Mouse (Mus musculus) spleen, postnatal 36 days (tissue): ENCODE data around the gene Vps11.
"Not testable (repeated sequence)": the region's sequence is repeated elsewhere in the genome, so short reads cannot be mapped to it uniquely, and the experiment has no call there.

Source experiments
- DNase-seq, 2 experiments: peaks; one replicate each; pipeline ENCODE4 v3.0.0; 2022; ENCODE audit warnings: low spot score in 2 of 2, mixed read lengths in 1 of 2

Vps11 gene

DNA sequence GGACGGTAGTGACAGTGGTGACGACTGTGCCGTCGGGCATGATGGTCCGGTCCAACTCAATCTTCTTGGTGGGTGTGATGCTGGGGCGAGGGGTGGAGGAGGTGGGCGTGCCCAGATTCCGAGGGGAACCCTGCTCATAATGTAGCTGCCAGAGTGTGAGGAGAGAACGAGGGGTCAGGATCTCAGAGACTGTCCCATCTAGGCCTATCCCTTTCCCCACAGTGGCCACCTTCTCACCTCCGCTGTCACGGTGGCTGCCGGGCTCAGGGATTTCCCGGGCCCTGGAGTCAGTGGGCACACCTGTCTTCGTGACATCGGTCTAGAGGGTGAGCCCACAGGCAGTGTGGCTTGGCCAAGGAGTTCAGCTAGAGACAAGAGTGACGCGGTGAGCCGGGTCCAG, 46.6 kb downstream of the Vps11 start:
- no peak for DNase-seq

DNA sequence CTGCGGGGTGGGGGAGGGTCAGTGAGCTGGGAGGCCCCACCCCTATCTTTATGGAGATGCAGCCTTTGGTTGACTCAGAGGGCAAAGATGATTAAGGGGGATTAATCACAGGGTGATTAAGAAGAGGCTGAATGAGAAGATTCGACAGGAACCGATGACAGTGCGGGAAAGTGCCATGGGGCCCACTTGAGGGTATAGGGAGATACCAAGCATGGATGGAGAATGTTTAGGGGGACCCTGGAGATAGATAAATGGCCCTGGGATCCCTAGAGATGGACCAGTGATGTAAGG, 47.3 kb downstream of the Vps11 start:
- DNase-seq = no peak

DNA sequence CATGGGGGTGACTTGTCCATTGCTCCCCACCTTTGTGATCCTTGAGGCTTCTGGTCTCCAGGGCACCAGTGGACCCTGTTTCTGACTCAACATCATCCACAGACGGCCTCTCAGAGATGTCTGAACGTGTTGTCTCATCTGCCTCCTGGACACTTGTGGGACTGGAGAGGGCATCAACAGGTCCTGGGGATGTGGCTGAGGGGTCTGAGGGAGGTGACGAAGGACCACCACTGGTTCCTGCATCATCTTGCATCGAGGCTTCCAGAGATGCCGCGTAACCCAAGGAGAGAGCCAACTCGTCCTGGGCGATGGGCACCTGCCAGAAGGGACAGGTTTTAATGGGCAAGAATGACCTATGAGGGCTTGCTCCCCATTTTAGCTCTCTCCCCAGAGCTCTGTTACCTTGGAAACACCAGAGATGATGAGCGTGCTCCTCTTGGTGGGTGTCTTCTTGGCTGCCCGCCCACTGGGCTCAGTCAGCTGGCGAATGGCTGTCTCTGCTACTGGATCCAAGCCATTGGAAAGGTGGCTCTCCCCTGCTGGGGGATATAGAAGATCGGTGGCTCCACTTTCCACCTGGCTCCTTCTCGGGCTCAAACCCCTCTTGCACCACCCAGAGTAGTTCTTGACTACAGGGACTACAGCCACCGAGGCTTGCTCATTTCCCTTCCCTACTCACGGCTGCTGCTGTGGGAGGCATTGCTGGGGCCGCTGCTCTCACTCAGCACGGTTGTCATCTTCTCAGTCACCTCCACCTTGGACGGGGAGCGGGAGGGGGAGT, 47.8 kb downstream of the Vps11 start:
- DNase-seq = no peak

DNA sequence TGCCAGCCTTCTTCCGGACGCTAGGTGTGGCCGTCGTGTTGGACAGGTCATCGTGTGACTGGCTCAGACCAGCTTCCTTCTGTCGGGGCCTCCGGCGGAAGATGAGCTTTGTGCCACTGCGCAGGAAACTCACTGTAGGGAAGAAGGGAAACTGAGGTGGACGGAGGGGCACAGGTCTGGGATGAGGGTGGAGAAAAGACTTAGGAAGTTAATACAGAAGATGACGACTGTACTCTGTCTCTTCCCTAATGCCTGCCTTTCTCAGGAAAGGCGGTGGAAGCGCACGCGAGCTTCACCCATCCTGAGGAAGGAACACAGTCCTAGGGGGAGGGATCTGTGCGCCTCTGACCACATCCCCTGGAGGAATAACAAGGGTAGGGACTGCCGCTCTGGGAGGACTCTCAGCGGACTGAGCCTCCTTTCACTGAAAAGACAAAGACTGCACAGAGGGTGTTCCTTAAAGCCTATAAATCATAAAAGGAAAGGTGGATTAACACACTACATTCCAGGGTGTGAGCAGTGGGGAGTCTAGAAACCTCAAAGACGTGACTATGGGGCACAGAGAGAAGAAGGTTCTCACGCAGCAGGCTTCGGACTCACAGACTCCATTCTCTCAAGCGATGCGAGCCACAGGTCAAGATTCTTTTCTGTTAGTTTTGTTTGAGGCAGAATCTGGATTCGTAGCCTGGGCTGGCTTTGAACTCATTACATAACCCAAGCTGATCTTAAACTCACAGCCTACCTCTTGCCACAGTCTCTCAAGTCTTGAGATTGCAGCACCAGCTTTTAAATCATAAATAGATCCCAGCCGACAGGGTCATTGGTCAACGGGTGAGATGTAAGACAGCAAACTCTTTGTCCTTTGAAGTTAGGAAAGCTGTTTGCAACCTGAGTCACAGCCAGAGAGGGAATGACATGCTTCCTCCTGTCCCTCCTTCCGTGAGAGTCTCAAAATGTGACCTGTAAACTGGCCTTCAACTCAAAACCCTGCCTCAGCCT, 50.0 kb downstream of the Vps11 start:
- no peak for DNase-seq

DNA sequence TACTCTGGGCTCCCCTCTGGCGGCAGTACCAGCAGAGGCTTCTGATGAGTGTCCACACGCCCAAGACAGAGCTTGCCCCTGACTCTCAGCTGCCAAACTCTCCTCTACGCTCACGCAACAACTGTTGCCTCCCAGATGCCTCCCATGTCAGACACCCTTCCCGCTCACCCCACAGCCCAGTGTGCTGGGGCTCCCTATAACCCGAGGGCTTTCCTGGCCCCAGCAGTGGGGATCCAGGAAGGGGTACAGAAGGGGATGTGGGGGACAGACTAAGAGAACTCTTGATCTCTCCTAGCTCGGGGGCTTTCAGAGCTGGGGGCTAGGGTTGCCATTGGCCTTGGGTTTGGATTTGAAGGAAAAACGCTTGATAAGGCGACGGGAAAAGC, 50.7 kb downstream of the Vps11 start:
- no peak for DNase-seq

GRCm38 (mm10) chr9:44309756-44310155, 51.7 kb downstream of the Vps11 start:
- no peak for DNase-seq

- DNase-seq = peak; percentile 49 to 57
These were observed 54.2 kb downstream of the Vps11 start for GRCm38 (mm10) chr9:44307248-44307647.

- DNase-seq = no peak
These were observed 54.9 kb downstream of the Vps11 start for GRCm38 (mm10) chr9:44306532-44306931.

DNA sequence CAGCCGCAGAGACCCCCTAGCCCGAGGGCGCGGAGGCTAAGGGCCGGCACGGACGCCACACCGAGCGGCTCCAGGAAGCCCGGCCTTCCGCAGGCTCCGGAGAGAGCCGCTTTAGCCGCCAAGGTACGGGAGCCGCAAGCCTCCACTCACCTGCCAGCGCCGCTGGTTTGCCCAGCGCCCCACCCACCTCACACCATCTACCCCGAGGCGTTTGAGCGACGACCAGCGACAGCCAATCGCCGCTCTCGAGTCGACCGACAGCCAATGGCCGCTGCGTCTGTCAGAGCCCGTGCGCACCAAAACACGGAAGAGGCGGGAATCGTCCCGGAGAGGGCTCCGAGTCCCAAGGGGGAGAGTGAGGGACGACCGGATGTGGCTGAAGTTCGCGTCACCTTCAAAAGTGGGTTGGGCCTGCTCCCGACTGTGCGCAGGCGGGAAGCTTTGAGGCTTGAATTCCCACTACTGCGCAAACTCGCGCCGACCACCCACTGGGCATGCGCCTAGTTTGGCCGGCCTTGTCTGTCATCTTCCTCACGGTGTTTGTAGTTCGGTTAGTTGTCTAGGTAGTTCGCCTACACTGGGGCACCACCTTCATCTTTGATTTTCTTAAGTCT, 55.9 kb downstream of the Vps11 start, which contains the start of gene Hinfp:
Gene Hinfp, minus strand, starts transcription at position 206 of the 614 bp plus-strand sequence.
- peak; percentile 99 for DNase-seq

- DNase-seq = not testable (repeated sequence)
These were observed 61.5 kb downstream of the Vps11 start for GRCm38 (mm10) chr9:44300001-44300400.
